Mouse (Mus musculus): ENCODE data around the gene Tspan11. TPM values are rescaled to one million over a fixed set of nuclear protein-coding genes. Genes with fewer than 3 reads are reported as not detected.

Tspan11 gene
- polyA plus RNA-seq, 1 experiment from 2014 or later = 1.8 TPM

DNA sequence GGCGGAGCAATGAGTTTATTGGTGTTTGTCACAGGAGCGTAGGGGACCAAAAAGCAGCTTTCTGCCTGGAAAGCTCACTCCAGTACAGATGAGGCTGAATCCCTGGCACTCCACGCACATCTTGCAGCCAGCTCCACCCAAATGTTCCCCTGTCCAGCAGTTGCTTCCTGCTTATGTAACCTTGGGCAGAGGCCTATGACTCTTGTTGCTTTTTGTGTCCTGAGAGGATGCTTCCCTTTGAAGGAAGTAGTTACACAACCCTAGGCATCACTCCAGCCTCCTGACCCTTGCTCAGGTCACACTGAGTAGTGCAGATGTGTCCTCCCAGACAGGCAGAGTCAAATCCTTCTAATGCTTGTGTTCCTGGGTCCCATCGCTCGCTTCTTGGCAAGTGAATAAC is 46.5 kb downstream of the Tspan11 start:
- Histone ChIP-seq H3K4me2 (no peak overlapping the region), H3K27me3 (no peaks in the 10 kb centered on the region; the same call in 1 of the 2 replicates), H3K36me3 (no peaks in the 10 kb centered on the region), H3K27ac (no peak overlapping the region), H3K9ac (no peak overlapping the region), H3K4me3 (no peak overlapping the region), H3K9me3 (replicated peaks) (no peaks in the 10 kb centered on the region), H3K4me1 (replicated peaks) (peaks cover 19% of the 10 kb centered on the region)
- no peak for ATAC-seq (replicated peaks; ENCODE audit: insufficient number of reproducible peaks, insufficient read depth, low FRiP score, low read depth)
- WGBS = 92% methylated on average over 5 of the region's 5 CpGs

DNA sequence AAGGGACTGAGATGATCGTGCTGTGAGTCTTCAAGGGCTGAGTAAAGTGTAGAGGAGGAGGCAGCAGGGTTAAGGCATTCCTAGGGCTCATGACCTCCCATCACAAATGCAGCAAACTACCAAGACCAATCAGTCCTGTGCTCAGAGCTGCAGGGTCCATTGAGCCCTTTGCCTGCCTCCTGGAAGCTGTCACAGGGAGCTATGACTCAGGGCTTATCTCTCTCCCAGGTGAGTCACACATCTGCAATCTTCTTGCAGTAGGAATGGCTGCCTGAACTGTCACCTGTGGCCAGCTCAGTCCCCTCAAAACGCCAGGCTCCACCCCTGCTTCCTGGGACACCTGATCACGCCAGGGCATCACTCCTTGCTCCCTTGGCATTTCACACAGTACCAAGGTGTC is 47.7 kb downstream of the Tspan11 start:
- Histone ChIP-seq H3K9ac (no peak overlapping the region), H3K4me1 (replicated peaks) (peaks cover 12% of the 10 kb centered on the region), H3K27me3 (no peaks in the 10 kb centered on the region), H3K9me3 (replicated peaks) (no peaks in the 10 kb centered on the region), H3K4me2 (no peak overlapping the region), H3K4me3 (no peak overlapping the region), H3K27ac (no peak overlapping the region), H3K36me3 (no peaks in the 10 kb centered on the region)
- ATAC-seq (replicated peaks; ENCODE audit: insufficient number of reproducible peaks, insufficient read depth, low FRiP score, low read depth) = no peak
- WGBS = 73% methylated on average over 3 of the region's 3 CpGs

DNA sequence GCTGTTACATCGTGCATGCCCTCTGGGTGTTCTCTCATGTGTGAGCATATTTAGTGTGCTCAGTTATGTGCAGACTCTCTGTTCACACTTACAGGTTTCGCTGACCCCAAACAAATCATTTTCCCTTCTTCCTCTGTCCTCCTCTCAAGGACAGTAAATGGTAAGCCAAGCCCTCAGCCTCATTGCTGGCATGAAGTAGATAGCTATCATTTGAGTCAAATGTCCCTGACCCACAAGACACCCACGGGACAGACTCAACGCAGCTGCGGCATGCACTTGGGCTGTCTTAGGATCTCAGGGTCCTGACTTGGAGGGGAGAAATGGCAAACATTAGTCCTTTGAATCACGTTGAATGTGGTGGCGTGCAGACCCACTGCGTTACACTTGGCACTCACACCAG is 55.0 kb downstream of the Tspan11 start:
- 87% methylated on average over 8 of the region's 8 CpGs for WGBS
- no peak for ATAC-seq (replicated peaks; ENCODE audit: insufficient number of reproducible peaks, insufficient read depth, low FRiP score, low read depth)
- H3K27me3 ChIP-seq = no peaks in the 10 kb centered on the region
- H3K36me3 ChIP-seq = no peaks in the 10 kb centered on the region
- no peak overlapping the region for H3K4me3 ChIP-seq
- no peak overlapping the region for H3K4me2 ChIP-seq
- H3K9me3 ChIP-seq (replicated peaks) = no peaks in the 10 kb centered on the region
- H3K9ac ChIP-seq = no peak overlapping the region
- H3K27ac ChIP-seq = no peak overlapping the region
- H3K4me1 ChIP-seq (replicated peaks) = no peaks in the 10 kb centered on the region

DNA sequence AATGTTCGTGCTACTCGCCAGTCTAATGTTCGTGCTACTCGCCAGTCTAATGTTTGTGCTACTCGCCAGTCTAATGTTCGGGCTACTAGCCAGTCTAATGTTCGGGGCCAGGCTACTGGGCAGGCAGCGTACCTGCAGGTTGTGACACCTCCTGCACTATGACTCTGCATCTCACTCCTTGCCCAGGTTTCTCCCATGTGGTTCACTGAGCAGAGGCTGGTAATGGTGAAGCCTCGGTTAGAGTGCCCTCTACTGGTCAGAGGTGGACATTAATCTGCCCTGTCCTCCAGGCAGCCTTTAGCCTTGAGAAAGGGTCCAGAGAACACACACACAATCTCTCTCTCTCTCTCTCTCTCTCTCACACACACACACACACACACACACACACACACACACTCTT is 58.3 kb downstream of the Tspan11 start:
- WGBS = 58% methylated on average over 9 of the region's 9 CpGs
- Histone ChIP-seq H3K9ac (no peak overlapping the region), H3K27me3 (no peaks in the 10 kb centered on the region), H3K4me2 (no peak overlapping the region), H3K27ac (no peak overlapping the region), H3K4me3 (no peak overlapping the region), H3K4me1 (replicated peaks) (no peaks in the 10 kb centered on the region), H3K36me3 (no peaks in the 10 kb centered on the region), H3K9me3 (replicated peaks) (no peaks in the 10 kb centered on the region)
- ATAC-seq (replicated peaks; ENCODE audit: insufficient number of reproducible peaks, insufficient read depth, low FRiP score, low read depth) = no peak

DNA sequence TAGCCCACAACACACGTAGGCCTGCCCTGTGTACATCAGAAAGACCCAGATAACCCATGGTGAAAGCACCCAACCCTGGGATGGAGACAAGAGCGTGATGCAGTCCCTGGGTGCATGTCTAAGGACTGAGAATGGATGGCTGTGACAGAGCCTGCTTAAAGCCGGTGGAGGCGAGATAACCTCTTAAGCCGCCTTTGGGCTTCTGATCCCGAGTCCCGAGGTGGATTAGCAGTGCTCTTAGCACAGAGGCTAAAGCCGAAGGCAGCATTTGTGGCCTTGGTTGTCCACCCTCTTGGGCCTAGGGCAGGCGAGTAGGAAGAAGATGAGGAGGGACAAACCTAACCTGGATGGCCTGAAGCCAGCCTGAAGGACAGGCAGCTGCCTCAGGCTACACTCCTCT is 61.3 kb downstream of the Tspan11 start:
- Histone ChIP-seq H3K27ac (no peak overlapping the region), H3K4me2 (no peak overlapping the region), H3K4me1 (replicated peaks) (no peaks in the 10 kb centered on the region), H3K36me3 (no peaks in the 10 kb centered on the region), H3K9ac (no peak overlapping the region), H3K9me3 (replicated peaks) (no peaks in the 10 kb centered on the region), H3K4me3 (no peak overlapping the region), H3K27me3 (no peaks in the 10 kb centered on the region)
- 54% methylated on average over 9 of the region's 9 CpGs for whole genome bisulfite sequencing
- ATAC-seq (replicated peaks; ENCODE audit: insufficient number of reproducible peaks, insufficient read depth, low FRiP score, low read depth) = no peak

DNA sequence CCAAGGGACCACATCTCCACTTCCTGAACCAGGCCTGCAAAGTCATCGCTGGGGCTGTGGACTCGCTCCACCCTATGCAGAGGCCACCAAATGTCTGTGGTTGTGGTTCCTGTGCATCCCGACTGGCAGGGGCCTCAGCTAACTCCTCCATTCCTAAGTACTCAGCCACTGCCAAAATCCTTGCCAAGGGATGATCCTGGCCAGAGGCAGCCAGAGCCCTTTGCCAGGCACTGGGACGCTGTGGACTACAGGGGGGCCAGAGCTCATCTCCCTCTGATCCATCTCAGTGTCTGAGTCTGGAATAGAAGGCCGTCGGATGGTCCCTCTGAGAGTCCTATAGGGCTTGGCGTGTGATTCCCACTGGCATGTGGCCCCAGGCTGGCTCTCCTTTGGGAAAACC is 62.5 kb downstream of the Tspan11 start:
- H3K4me2 ChIP-seq = no peak overlapping the region
- H3K4me3 ChIP-seq = no peak overlapping the region
- WGBS = 86% methylated on average over 7 of the region's 7 CpGs
- H3K36me3 ChIP-seq = no peaks in the 10 kb centered on the region
- ATAC-seq (replicated peaks; ENCODE audit: insufficient number of reproducible peaks, insufficient read depth, low FRiP score, low read depth) = no peak
- no peaks in the 10 kb centered on the region for H3K9me3 ChIP-seq (replicated peaks)
- H3K9ac ChIP-seq = no peak overlapping the region
- no peak overlapping the region for H3K27ac ChIP-seq
- no peaks in the 10 kb centered on the region for H3K27me3 ChIP-seq
- no peaks in the 10 kb centered on the region for H3K4me1 ChIP-seq (replicated peaks)

DNA sequence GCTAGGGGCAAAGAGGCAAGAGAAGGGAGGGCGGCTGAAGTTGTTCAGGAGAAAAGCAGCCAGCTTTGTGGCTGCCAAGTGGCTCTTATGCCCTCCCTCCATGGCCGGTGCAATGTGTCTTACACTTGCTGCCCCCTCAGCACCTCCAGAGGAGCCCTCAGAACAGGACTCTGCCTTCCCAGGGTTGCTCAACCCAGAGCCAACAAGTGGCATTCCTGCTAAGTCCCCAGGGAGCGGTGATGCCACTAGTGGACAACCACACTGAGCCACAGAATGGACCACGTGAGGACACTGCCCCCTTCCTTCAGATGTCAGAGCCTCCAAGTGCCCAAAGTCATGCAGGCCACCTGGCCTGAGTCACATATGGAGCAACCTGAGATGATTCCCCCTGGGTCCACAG is 65.7 kb downstream of the Tspan11 start:
- H3K27me3 ChIP-seq = no peaks in the 10 kb centered on the region
- no peaks in the 10 kb centered on the region for H3K9me3 ChIP-seq (replicated peaks)
- 79% methylated on average over 4 of the region's 4 CpGs for WGBS
- H3K4me2 ChIP-seq = no peak overlapping the region
- H3K4me1 ChIP-seq (replicated peaks) = no peaks in the 10 kb centered on the region
- no peak overlapping the region for H3K9ac ChIP-seq
- no peak overlapping the region for H3K27ac ChIP-seq
- no peaks in the 10 kb centered on the region for H3K36me3 ChIP-seq
- ATAC-seq (replicated peaks; ENCODE audit: insufficient number of reproducible peaks, insufficient read depth, low FRiP score, low read depth) = no peak
- no peak overlapping the region for H3K4me3 ChIP-seq

DNA sequence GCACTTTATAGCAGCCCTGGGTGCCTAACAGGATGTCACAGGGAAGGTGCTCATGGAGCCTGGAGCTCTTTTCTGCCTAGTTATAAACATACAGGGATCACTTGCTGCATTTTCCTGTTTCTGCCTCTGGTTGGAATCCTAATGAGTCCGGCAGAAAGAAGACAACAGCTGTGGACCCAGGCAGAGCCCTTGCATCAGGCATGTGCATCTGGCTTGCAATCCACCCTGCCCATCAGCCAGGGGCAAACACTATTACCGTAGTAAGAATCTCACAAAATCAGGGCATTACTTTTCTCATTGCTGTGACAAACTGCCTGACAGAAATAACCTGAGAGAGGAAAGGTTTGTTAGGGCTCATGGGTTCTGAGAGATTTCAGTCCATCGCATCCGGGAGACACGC is 68.8 kb downstream of the Tspan11 start:
- ATAC-seq (replicated peaks; ENCODE audit: insufficient number of reproducible peaks, insufficient read depth, low FRiP score, low read depth) = no peak
- H3K27me3 ChIP-seq = no peaks in the 10 kb centered on the region
- 72% methylated on average over 5 of the region's 5 CpGs for WGBS
- H3K9me3 ChIP-seq (replicated peaks) = no peaks in the 10 kb centered on the region
- H3K9ac ChIP-seq = no peak overlapping the region
- no peak overlapping the region for H3K4me3 ChIP-seq
- H3K4me2 ChIP-seq = no peak overlapping the region
- no peaks in the 10 kb centered on the region for H3K4me1 ChIP-seq (replicated peaks)
- H3K36me3 ChIP-seq = no peaks in the 10 kb centered on the region
- H3K27ac ChIP-seq = no peak overlapping the region

DNA sequence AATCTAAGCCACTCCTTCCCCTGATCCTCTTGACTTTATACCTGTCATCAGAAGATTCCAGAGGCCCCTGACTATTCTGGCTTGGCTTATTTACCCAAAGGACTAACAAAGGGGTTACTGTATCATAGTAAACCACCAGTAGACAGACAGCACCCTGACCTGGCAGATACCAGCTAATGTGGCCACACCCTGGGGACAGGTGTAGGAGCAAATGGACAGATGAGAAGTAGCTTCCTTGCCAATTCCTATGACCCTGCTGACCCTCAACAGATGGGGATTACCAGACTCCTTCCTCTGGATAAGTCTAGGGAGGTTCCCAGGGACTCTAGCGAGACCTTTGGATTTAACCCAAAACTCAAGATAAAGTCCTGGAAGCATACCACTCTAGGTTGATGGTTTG is 72.8 kb downstream of the Tspan11 start:
- H3K4me3 ChIP-seq = no peak overlapping the region
- 77% methylated on average over 1 of the region's 1 CpGs for WGBS

DNA sequence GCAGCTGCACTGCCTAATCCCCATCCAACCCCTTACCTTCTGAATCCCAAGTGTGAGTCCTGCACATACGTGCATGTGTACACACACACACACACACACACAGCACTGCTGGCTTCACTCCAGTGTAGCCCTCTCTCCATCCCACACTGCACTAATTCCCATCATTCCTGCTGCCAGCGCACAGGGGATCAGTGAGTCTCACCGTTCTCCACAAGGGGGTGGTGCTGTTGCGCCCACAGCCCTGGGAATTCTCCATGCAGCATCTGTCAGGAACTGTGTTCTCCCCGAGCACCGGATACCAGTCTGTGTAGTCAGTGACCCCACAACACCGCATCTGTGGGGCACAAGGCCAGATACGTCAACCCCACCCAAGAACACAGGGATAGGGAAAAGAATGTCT is 78.1 kb downstream of the Tspan11 start:
- Histone ChIP-seq H3K9ac (no peak overlapping the region), H3K4me1 (replicated peaks) (peaks cover 12% of the 10 kb centered on the region), H3K4me3 (no peak overlapping the region), H3K9me3 (replicated peaks) (no peaks in the 10 kb centered on the region), H3K4me2 (no peak overlapping the region), H3K27ac (no peak overlapping the region), H3K27me3 (no peaks in the 10 kb centered on the region), H3K36me3 (peaks cover 53% of the 10 kb centered on the region)
- ATAC-seq (replicated peaks; ENCODE audit: insufficient number of reproducible peaks, insufficient read depth, low FRiP score, low read depth) = peak; percentile 8; the same call in 1 of the 2 replicates
- 50% methylated on average over 8 of the region's 8 CpGs for WGBS

More for the DNA sequence above, 72.8 kb downstream of the Tspan11 start:
- peaks cover 37% of the 10 kb centered on the region for H3K36me3 ChIP-seq
- H3K4me1 ChIP-seq (replicated peaks) = no peaks in the 10 kb centered on the region
- ATAC-seq (replicated peaks; ENCODE audit: insufficient number of reproducible peaks, insufficient read depth, low FRiP score, low read depth) = no peak; the same call in 1 of the 2 replicates
- H3K9me3 ChIP-seq (replicated peaks) = no peaks in the 10 kb centered on the region
- no peak overlapping the region for H3K9ac ChIP-seq
- H3K27me3 ChIP-seq = no peaks in the 10 kb centered on the region
- H3K4me2 ChIP-seq = no peak overlapping the region
- no peak overlapping the region for H3K27ac ChIP-seq

DNA sequence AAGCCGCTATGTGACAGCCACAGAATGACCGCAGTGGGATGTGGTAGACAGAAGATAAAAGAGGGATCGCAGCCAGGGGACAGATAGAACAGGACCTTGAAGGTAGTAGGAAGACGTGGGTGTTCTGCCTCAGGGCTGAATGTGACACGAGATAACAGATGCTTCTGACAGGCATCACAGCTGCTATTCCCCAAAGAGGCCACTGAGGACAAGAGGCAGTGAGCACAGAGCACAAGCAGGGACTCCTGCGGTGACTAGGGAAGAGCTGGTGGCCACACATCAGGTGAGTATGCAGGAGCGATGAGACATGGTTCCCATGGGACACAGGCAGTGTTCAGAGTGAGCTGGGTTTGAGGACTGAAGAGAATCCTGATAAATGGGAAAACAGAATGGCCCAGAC is 82.3 kb downstream of the Tspan11 start:
- Histone ChIP-seq H3K9me3 (replicated peaks) (no peaks in the 10 kb centered on the region), H3K4me2 (no peak overlapping the region), H3K4me3 (no peak overlapping the region), H3K9ac (0 out of 2 replicates have a peak overlapping the region, but pooled peaks have one; percentile 15), H3K36me3 (peaks cover 21% of the 10 kb centered on the region; the same call in 1 of the 2 replicates), H3K27ac (no peak overlapping the region), H3K4me1 (replicated peaks) (peaks cover 28% of the 10 kb centered on the region), H3K27me3 (no peaks in the 10 kb centered on the region)
- WGBS = 61% methylated on average over 7 of the region's 7 CpGs
- no peak for ATAC-seq (replicated peaks; ENCODE audit: insufficient number of reproducible peaks, insufficient read depth, low FRiP score, low read depth)

DNA sequence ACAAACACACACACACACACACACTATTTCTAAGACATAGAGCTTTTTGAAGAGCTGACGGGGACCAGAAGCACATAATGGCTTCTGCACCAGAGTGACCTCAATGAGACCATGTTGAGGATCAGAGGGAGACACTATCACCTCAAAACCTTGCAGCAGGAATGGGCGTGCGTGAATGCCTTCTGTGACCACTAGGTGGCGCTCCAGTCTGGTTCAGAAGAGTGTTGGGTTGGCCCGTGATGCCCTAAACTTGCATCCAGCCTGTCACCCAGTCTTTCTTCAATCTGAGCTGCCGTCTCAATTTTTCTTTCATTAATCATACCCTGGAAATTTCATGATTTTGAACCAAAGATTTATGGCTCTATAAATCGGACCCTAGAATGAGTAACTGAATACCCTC is 82.7 kb downstream of the Tspan11 start:
- no peak overlapping the region for H3K27ac ChIP-seq
- peaks cover 17% of the 10 kb centered on the region; the same call in 1 of the 2 replicates for H3K36me3 ChIP-seq
- 0 out of 2 replicates have a peak overlapping the region, but pooled peaks have one; percentile 15 for H3K9ac ChIP-seq
- no peak for ATAC-seq (replicated peaks; ENCODE audit: insufficient number of reproducible peaks, insufficient read depth, low FRiP score, low read depth)
- no peak overlapping the region for H3K4me2 ChIP-seq
- WGBS = 12% methylated on average over 7 of the region's 7 CpGs
- H3K4me3 ChIP-seq = no peak overlapping the region
- H3K9me3 ChIP-seq (replicated peaks) = no peaks in the 10 kb centered on the region
- H3K4me1 ChIP-seq (replicated peaks) = peaks cover 32% of the 10 kb centered on the region
- no peaks in the 10 kb centered on the region for H3K27me3 ChIP-seq

Data from heart, embryonic 15.5 days (tissue).